In the genomic region with DNA sequence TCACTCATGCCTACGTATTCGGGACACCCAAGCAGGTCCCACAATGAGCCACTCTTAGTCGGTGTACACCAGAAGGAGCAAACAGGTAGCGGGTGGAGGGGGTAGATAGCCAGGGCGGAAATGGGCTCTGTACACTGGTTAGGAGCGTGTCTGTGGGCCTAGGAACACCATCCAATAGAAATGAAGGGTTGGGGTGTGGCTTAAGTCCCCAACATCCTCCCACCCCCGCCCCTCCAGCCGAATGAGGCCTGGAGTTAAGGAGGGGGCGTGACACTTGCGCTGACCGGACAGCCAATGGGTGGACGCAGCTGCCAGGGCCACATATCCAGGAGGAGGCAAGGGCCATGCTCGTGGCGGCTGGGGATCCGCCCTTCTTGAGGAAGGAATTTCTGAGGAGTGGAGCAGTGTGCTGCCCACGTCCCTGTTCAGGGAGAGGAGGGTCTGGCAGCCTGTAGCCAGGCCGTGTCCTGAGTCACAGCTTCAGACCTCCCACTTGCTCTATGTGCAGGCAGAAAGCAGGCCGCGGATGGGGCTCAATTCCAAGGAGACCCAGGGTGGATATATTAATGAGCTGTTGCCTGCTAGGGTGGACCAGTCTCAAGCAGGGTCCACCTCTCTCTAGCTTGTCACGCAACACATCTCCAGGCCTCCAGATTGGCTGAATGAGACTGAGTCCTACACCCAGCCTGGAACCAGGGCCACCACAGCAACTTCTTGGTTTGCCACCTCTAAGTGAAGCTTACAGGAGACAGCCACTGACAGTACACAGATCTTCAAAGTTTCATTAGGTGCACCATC, we compare ENCODE assay signal across 9 mouse cellular contexts. TPM values are rescaled to one million over a fixed set of nuclear protein-coding genes. Genes with fewer than 3 reads are reported as not detected.
A peak's percentile ranks its signal among the peaks of the same experiment; 100 is the strongest.
DNase-seq lines count a peak whose midpoint lies in the region; ATAC-seq and TF ChIP-seq lines count a peak whose summit lies in the region.
"Had no signal": no experiment of that assay in that cellular context is flagged by ENCODE, and none has a peak within 500 bp of the region (broad histone marks: within the 10 kb centered on the region; RNA-seq: fewer than 3 reads in every experiment).

No protein-coding gene starts in this region.

- DNase-seq in adrenal gland, postnatal 14 days, result peak; percentile 72
- DNase-seq in embryonic facial prominence, embryonic 10.5 days (ENCODE audit: low spot score), result peak; percentile 93
- DNase-seq in heart, adult 2 months, result peak; percentile 64 to 80
- peak; percentile 29 for DNase-seq in kidney, adult 18-20 months
- DNase-seq in lung, embryonic 14.5 days, result peak; percentile 89
- peak; percentile 49 for DNase-seq in ovary, postnatal 14 days (ENCODE audit: low spot score)
- DNase-seq in natural killer cell, adult 2 months (ENCODE audit: low spot score in 2 of 2), result no peak
- DNase-seq in spleen, adult 18-20 months, result no peak

- no peak for TF ChIP-seq CTCF in heart, adult 2 months (IDR thresholded peaks at IDR 0.05)
- no peak for TF ChIP-seq CTCF in lung, embryonic 14.5 days (IDR thresholded peaks at IDR 0.05; ENCODE audit: low read depth)

- no peak for TF ChIP-seq EP300 in heart, adult 2 months (IDR thresholded peaks at IDR 0.05; ENCODE audit: insufficient read depth, low read depth, low read length)

- 5% methylated on average over 20 of the region's 20 CpGs for WGBS in embryonic facial prominence, embryonic 10.5 days
- WGBS in heart, adult 2 months, result 19% methylated on average over 20 of the region's 20 CpGs
- 4% methylated on average over 20 of the region's 20 CpGs for WGBS in lung, embryonic 14.5 days

- ATAC-seq in lung, embryonic 14.5 days (ENCODE audit: insufficient read depth), result peak; percentile 94

- H3K4me2 ChIP-seq in lung, embryonic 14.5 days, result peak overlapping the region; percentile 56

- peak; percentile 42; the same call in 1 of the 2 replicates for TF ChIP-seq POLR2A in heart, adult 2 months (IDR thresholded peaks at IDR 0.05; ENCODE audit: insufficient read depth, low read depth, low read length)

- 0 out of 2 replicates have a peak, but pooled peaks cover 9% of the 10 kb centered on the region for H3K27me3 ChIP-seq in embryonic facial prominence, embryonic 10.5 days (replicated peaks; ENCODE audit: low read depth, poor library complexity, severe bottlenecking)
- H3K27me3 ChIP-seq in heart, adult 2 months (ENCODE audit: control insufficient read depth, insufficient read depth, low read length), result no peaks in the 10 kb centered on the region
- no peaks in the 10 kb centered on the region for H3K27me3 ChIP-seq in lung, embryonic 14.5 days (ENCODE audit: insufficient read depth, low read length)

- H3K79me2 ChIP-seq in heart, adult 2 months (replicated peaks; ENCODE audit: control insufficient read depth, insufficient read depth, low read length), result no peaks in the 10 kb centered on the region

- H3K4me1 ChIP-seq in embryonic facial prominence, embryonic 10.5 days, result peaks cover 42% of the 10 kb centered on the region
- H3K4me1 ChIP-seq in heart, adult 2 months (ENCODE audit: control insufficient read depth, insufficient read depth, low read length), result no peaks in the 10 kb centered on the region; the same call in 1 of the 2 replicates
- H3K4me1 ChIP-seq in lung, embryonic 14.5 days (ENCODE audit: insufficient read depth), result peaks cover 13% of the 10 kb centered on the region

- intact Hi-C loops in heart, adult 2 months (cut with DNase I), result no loop called here

- no peaks in the 10 kb centered on the region for H3K9me3 ChIP-seq in embryonic facial prominence, embryonic 10.5 days
- H3K9me3 ChIP-seq in lung, embryonic 14.5 days (ENCODE audit: low read depth, low read length), result no peaks in the 10 kb centered on the region

- no peaks in the 10 kb centered on the region for H3K36me3 ChIP-seq in embryonic facial prominence, embryonic 10.5 days (replicated peaks)
- H3K36me3 ChIP-seq in heart, adult 2 months (ENCODE audit: control insufficient read depth, insufficient read depth, low read length), result no peaks in the 10 kb centered on the region
- no peaks in the 10 kb centered on the region for H3K36me3 ChIP-seq in lung, embryonic 14.5 days (ENCODE audit: insufficient read depth)

- H3K9ac ChIP-seq in heart, adult 2 months (ENCODE audit: low read depth, low read length), result no peak overlapping the region
- H3K9ac ChIP-seq in lung, embryonic 14.5 days, result no peak overlapping the region; the same call in 1 of the 2 replicates

- H3K4me3 ChIP-seq in embryonic facial prominence, embryonic 10.5 days, result peak overlapping the region; percentile 45
- no peak overlapping the region; the same call in 1 of the 2 replicates for H3K4me3 ChIP-seq in heart, adult 2 months
- peak overlapping the region; percentile 4; the same call in 1 of the 2 replicates for H3K4me3 ChIP-seq in lung, embryonic 14.5 days (ENCODE audit: low read depth, low read length)

- H3K27ac ChIP-seq in embryonic facial prominence, embryonic 10.5 days (replicated peaks), result peak overlapping the region; percentile 79
- no peak overlapping the region; the same call in 1 of the 2 replicates for H3K27ac ChIP-seq in heart, adult 2 months
- peak overlapping the region; percentile 78 for H3K27ac ChIP-seq in lung, embryonic 14.5 days (ENCODE audit: low read depth)

RNA-seq across cellular contexts. Expression of gene Mrgprf, which starts 2.1 kb away (rescaled TPM):
- total RNA-seq in adrenal gland, postnatal 14 days (2021), result 2.0 and 2.7 TPM in 2 replicates
- polyA plus RNA-seq in embryonic facial prominence, embryonic 10.5 days (2016; fragmentation: Nextera tagmentation; extraction: Ambion mirVana), result 0.10 TPM in 1 of 2 replicates, not detected in the other
- 1 to 10 TPM; 2.9 to 4.0 TPM for total RNA-seq in heart, adult 2 months (2021)
- 10.8 and 16.4 TPM in 2 replicates for polyA plus RNA-seq in heart, adult 2 months (2012; rRNA removed)
- polyA plus RNA-seq in lung, embryonic 14.5 days (2014; fragmentation: Nextera tagmentation; extraction: Ambion mirVana), result 0.55 and 1.0 TPM in 2 replicates

RNA-seq across cellular contexts. Expression of gene Mrgprd, which starts 11.9 kb away (rescaled TPM):
- not detected in 2 replicates for total RNA-seq in adrenal gland, postnatal 14 days (2021)
- not detected in 2 replicates for polyA plus RNA-seq in embryonic facial prominence, embryonic 10.5 days (2016; fragmentation: Nextera tagmentation; extraction: Ambion mirVana)
- not detected for total RNA-seq in heart, adult 2 months (2021)
- polyA plus RNA-seq in heart, adult 2 months (2012; rRNA removed), result not detected in 2 replicates
- polyA plus RNA-seq in lung, embryonic 14.5 days (2014; fragmentation: Nextera tagmentation; extraction: Ambion mirVana), result 0.05 TPM in 1 of 2 replicates, not detected in the other
- polyA plus RNA-seq: cortical plate, adult 2 months had no signal

RNA-seq across cellular contexts. Expression of gene Tpcn2, which starts 18.9 kb away (rescaled TPM):
- 13.3 and 16.8 TPM in 2 replicates for total RNA-seq in adrenal gland, postnatal 14 days (2021)
- 6.5 TPM in 2 replicates for polyA plus RNA-seq in embryonic facial prominence, embryonic 10.5 days (2016; fragmentation: Nextera tagmentation; extraction: Ambion mirVana)
- 1 to 10 TPM; 1.9 to 3.0 TPM for total RNA-seq in heart, adult 2 months (2021)
- polyA plus RNA-seq in heart, adult 2 months (2012; rRNA removed), result 7.9 and 8.7 TPM in 2 replicates
- 3.1 and 3.6 TPM in 2 replicates for polyA plus RNA-seq in lung, embryonic 14.5 days (2014; fragmentation: Nextera tagmentation; extraction: Ambion mirVana)

Comparison
In these comparisons a context has a peak if more than half of its experiments do, and no peak if none do; other contexts are left out.
1. DNase-seq: peak in adrenal gland, postnatal 14 days (single experiment), embryonic facial prominence, embryonic 10.5 days (single experiment), heart, adult 2 months (2 of 2), kidney, adult 18-20 months (single experiment), lung, embryonic 14.5 days (single experiment) and ovary, postnatal 14 days (single experiment); none in natural killer cell, adult 2 months (0 of 2) and spleen, adult 18-20 months (0 of 2).